Mouse (Mus musculus): ENCODE data around the gene Zfp558.
"Not testable (repeated sequence)": the region's sequence is repeated elsewhere in the genome, so short reads cannot be mapped to it uniquely, and the experiment has no call there.

The Zfp558 gene

GRCm38 (mm10) chr9:18478168-18478567 lies at the start of gene Zfp558, which contains the start of gene Mbd3l1:
TSS of gene Zfp558 (minus strand) at chr9:18478268.
TSS of gene Mbd3l1 (plus strand) at chr9:18478359.
- no peak for DNase-seq (ENCODE audit: low spot score)

- peak; percentile 17 for DNase-seq (ENCODE audit: low spot score)
Observed at GRCm38 (mm10) chr9:18508098-18508497, 30.0 kb upstream of the Zfp558 start.

- DNase-seq (ENCODE audit: low spot score), result peak; percentile 87
Observed at GRCm38 (mm10) chr9:18473324-18474128, 4.5 kb downstream of the Zfp558 start.

GRCm38 (mm10) chr9:18468005-18468404 lies 10.1 kb downstream of the Zfp558 start:
- DNase-seq (ENCODE audit: low spot score), result no peak

GRCm38 (mm10) chr9:18467350-18467749 lies 10.7 kb downstream of the Zfp558 start:
- no peak for DNase-seq (ENCODE audit: low spot score)

- no peak for DNase-seq (ENCODE audit: low spot score)
Observed at GRCm38 (mm10) chr9:18456520-18456919, 21.5 kb downstream of the Zfp558 start.

GRCm38 (mm10) chr9:18431687-18432086 lies 46.4 kb downstream of the Zfp558 start:
- no peak for DNase-seq (ENCODE audit: low spot score)

- no peak for DNase-seq (ENCODE audit: low spot score)
Observed at GRCm38 (mm10) chr9:18430354-18430753, 47.7 kb downstream of the Zfp558 start, which contains the start of gene Mbd3l2. TSS of gene Mbd3l2 (plus strand) at chr9:18430654.

GRCm38 (mm10) chr9:18412371-18412770 lies 65.7 kb downstream of the Zfp558 start:
- DNase-seq (ENCODE audit: low spot score), result not testable (repeated sequence)

Data from retina, embryonic 14.5 days (tissue).